Mouse (Mus musculus) neural tube, embryonic 10.5 days (tissue): Measurements from ENCODE around the gene Ulk1.
"Not testable (repeated sequence)": the region's sequence is repeated elsewhere in the genome, so short reads cannot be mapped to it uniquely, and the experiment has no call there.

ENCODE experiments used
- DNase-seq: peaks from one replicate; pipeline ENCODE4 v3.0.0-alpha.2; 2017; ENCODE audit warnings: low spot score; ENCODE audit errors: extremely low spot score

Ulk1 gene

DNA sequence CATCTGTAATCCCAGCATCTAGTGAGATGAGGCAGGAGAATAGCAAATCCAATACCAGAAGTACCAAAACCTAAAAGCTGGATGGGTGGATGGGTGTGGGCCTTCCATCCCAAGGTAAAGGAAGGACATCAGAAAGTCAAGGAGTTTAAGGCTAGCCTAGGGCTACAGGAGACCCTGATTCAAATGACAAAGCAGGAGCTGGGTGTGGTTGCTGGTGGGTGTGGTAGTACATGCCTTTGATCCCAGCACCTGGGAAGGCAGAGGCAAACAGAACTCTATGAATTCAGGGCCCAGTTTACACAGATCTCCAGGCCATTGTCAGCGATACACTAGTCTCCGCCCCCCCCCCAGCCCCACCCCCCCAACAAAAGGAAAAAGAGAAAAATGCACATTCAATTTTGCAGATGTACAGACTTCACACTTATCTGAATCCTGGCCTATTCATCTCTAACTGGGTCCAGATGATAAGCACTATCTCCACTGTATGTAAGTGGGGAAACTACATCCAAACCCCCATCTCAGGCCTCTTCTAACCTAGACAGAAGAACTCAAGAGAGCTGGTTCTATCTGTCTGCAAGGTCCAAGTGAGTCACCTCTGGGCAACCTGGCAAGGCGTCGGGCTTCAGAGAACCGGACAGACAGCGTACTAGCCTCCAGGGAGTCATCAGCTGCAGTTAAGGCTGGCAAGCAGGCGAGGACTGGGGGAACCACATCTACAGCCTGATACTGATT, 5.7 kb downstream of the Ulk1 start:
- no peak for DNase-seq

DNA sequence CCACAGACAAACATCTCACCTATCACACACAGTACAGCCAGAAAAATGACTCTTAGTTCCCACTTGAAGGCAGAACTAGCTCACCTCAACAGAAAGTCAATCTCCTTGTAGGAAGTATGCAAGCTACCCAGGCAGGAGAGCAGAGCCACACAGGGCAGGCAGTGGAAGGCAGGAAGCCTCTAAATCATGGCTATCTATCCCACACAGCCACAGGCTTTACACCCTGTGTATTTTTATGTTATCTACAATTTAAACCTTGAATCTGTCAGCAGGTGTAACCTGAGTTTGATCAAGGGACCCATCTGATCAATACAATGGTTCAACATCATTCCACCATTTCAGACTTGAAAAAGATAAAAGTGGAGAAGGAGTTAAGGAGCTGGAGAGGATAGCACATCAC, 7.1 kb downstream of the Ulk1 start:
- DNase-seq = no peak

GRCm38 (mm10) chr5:110802186-110802585, 7.7 kb downstream of the Ulk1 start:
- no peak for DNase-seq

- no peak for DNase-seq
Observed at GRCm38 (mm10) chr5:110801036-110801624, 8.8 kb downstream of the Ulk1 start.

- DNase-seq = no peak
Observed at GRCm38 (mm10) chr5:110797696-110798095, 12.2 kb downstream of the Ulk1 start.

DNA sequence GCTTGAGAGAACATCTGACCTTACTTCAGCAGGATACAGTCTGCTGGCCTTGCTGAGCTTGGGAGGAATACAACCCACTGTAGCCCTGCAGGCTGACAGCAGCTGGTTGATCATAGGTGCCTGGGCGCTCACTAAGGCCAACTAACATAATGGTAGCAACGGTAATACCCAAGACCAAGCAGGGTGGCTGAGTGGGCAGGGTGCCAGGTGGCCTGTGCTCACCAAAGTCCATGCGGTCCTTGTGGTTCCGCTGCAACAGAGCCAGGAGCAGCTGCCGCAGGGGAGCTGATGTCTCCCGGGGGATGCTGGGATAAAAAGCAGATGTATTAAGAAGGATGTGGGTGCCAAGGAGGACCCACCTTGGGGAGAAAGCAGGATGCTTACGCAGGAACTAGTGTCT, 15.5 kb downstream of the Ulk1 start:
- no peak for DNase-seq

GRCm38 (mm10) chr5:110788684-110789083, 21.2 kb downstream of the Ulk1 start:
- peak; percentile 41 for DNase-seq

- no peak for DNase-seq
Observed at GRCm38 (mm10) chr5:110786081-110786835, 23.6 kb downstream of the Ulk1 start.

- DNase-seq = no peak
Observed at GRCm38 (mm10) chr5:110783150-110783549, 26.7 kb downstream of the Ulk1 start.

DNA sequence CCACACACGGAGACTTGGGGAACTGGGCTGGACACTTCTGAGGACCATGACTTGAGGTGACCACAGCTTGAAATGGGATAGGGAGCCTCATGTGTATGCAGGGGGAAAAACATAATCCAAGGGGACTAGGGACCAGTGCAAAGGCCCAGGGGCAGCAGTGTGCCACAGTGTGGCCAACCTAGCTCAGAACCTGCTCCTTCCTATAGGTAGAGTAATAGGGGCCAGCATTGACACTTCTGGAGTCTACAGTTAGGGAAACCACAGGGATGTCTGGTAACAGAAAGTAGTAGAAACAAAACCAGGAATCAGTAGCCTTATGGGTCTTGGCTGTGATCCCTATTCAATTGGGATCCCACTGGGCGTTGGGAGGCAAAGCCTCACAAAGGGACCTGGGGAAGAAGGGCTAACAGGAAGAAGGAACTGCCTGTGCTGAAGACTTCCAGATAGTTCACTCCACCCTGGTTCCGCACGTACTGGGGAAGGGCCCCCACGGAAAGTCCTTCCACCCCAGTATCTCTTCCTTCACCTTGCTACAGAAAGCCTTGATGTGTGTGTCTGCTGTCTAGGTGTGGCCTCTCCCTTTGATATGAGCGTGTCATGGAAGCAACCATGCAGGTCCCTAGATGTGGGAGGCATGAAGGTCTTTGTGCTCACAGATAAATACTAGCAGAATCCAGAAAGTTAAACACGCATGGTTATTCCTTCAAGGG, 28.2 kb downstream of the Ulk1 start:
- no peak for DNase-seq

DNA sequence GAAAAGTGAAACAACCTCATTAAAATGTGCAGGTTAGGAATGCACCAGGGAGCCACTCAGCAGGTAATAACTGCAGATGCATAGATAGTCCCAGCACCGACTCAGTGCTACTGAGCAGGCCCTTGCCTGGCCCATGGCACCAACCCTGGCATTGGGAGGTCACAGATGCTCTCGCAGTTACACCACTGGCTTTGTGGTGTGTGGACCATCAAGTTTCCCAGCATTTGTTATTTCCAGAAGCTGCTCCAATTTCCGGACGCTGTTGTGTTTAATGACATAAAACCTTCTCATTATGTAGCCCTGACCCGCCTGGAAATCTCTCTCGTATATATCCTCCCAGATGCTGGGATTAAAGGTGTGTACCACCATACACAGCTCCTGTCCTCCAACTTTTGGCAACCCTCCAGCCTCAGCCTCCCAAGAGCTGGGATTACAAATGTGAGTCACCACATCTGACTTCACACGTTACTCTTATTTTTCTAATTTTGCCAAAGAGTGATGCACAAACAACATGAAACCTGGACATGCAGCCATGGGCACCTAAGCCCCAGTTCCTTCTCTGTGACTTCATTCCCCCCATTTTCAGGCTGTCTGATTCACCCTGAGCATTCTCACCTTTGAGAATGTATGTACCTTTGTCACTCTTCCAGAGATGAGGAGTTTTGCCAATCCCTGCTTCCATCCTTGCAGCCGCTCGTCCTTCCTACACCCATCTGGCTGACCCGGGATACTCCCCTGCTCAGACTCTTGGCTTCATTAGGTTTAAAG, 29.0 kb downstream of the Ulk1 start:
- DNase-seq = no peak

DNA sequence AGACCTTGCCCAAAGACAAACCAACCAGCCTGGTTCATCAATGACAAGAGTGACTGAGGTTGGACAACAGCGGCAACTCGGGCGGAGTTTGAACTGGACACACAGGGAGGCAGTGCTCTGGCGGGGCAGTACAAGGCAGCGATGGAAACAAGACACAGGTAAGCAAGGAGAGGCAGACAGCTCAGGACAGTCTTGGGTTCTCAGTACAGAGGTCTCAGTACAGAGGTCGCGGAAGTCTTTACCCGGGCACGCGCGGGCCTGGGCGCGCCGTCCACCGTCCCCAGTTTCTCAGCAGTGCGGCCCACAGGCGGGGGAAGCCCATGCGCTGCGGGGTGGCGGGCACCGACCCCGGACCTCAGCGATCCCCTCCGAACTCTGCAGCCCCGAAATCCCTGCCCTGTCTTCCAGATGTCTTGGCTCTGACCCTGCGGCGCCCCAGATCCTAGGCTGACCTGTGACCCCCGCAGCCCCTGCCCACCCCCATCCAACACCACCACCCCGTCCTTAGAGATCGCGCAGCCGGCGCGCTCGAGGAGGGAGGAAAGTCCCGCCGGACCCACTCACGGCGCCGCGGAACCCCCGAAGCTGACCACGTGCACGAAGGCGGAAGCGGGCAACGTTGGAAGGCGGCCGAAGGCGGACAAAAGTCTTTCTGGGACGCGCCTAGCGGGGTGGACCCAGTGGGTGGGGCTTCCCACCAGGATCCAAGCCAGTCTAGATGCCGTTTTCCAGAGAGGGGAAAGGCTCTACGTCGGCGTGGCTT, 29.7 kb downstream of the Ulk1 start, which contains the start of gene Pus1:
Gene Pus1 (minus strand): TSS at position 662 of the 763 bp plus-strand sequence.
- DNase-seq = peak; percentile 88

DNA sequence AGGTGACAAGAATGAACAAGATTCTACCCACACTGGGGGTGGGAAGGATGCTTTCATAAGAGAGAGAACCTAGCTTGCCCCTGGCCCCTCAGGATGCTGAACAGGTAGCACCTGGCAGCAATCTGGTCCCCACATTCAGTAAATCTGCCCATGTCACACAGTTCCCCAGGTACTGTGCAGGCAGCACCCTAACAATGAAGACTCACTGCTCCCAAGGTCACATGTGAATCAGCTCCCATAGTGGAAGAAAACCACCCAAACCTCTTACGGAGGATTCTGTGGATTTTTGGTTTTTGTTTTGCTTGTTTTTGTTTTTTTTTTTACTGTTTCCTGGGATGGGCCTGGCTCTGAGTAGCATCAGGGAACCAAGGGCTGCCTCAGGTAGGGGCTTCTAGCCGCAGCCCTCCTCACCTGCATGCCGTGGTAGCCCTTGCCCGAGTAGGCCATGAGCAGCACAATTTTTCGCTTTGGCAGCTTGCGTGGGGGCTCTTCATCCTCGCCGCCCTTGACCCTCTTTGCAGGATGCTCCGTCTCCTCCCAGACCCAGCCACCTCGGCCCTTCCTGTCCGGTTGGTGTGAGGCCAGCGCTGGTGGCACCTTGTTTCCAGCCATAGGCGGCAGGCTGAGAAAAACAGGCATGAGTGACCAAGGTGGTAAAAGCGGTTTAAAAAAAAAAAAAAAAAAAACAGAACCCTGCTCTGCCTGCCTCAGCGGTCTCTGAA, 30.5 kb downstream of the Ulk1 start:
- no peak for DNase-seq

DNA sequence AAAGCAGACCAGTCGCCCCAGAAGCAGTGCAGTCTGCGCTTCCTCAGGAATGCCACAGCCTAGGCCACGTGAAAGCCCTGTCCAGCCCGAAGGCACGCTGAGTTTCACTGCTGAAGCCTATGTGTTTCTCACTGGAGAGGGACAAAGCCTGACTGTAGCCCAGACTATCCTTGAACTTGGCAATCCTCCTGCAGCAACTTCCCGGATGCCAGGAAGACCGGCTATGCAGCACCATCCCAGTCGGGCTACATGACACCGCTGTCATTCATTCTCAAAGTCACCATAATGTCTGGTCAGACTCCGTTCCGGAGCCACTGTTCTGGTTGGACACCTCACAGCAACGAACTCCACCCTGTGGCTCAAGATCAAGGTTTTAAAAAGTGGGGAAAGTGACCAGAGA, 31.6 kb downstream of the Ulk1 start:
- no peak for DNase-seq

DNA sequence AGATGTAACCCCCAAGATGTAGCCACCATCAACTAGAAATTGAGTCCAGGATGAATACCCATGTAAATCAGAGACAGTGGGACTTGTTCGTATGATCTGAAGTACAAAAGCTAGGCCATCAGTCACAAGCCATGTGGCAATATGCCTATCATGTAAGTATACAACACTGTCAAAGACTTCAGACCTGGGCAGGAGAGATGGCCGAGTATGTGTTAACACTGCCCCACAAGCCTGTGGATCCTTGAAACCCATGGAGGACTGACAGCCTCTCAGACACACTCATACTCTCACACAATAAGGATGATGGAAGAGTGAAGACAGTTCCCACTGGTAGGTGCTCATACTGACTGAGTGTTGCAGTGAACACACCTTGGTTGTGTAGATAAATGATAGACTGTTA, 33.8 kb downstream of the Ulk1 start:
- no peak for DNase-seq

- DNase-seq = no peak
Observed at GRCm38 (mm10) chr5:110774511-110774910, 35.4 kb downstream of the Ulk1 start.

- not testable (repeated sequence) for DNase-seq
Observed at GRCm38 (mm10) chr5:110772945-110773344, 37.0 kb downstream of the Ulk1 start.

DNA sequence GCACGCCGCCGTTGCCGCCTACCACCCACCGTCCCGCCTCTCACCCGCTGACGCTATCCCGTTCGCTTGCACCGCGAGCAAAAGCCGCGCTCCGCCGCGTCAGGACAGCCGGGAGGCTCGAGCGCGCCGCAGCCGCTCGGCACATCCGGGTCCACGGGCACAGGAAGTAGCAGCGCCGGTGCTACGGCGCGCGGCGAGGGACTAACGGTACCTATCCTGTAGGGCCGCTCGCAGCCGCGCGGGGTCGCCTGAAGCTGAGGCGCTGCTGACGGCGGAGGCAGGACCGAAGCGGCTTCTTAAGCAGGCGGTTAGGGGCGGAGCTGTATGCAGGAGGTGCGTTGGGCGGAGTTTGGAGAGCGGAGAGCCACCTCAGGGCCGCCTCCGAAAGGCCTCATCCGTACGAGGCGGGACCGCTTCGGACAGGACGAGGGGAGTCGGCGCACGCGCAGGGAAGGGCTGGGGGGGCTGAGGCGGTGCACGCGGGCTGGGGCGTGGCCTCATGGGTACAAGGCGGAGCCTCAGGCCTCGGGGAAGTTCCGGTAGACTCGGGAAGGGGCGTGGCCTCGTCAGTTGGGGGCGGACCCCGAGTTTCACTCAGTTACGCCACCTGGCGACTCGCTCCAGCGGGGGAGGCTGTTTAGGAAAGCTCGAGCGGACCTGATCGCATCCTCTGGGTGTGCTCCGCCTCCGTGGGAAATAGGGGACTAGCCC, 39.3 kb downstream of the Ulk1 start, which contains the start of gene Ep400:
Gene Ep400 (minus strand): TSS at position 270 of the 711 bp plus-strand sequence.
- peak; percentile 99 for DNase-seq

- no peak for DNase-seq
Observed at GRCm38 (mm10) chr5:110770031-110770445, 39.9 kb downstream of the Ulk1 start.
